Comparison of ENCODE assay signal across 14 mouse cellular contexts in the genomic region with DNA sequence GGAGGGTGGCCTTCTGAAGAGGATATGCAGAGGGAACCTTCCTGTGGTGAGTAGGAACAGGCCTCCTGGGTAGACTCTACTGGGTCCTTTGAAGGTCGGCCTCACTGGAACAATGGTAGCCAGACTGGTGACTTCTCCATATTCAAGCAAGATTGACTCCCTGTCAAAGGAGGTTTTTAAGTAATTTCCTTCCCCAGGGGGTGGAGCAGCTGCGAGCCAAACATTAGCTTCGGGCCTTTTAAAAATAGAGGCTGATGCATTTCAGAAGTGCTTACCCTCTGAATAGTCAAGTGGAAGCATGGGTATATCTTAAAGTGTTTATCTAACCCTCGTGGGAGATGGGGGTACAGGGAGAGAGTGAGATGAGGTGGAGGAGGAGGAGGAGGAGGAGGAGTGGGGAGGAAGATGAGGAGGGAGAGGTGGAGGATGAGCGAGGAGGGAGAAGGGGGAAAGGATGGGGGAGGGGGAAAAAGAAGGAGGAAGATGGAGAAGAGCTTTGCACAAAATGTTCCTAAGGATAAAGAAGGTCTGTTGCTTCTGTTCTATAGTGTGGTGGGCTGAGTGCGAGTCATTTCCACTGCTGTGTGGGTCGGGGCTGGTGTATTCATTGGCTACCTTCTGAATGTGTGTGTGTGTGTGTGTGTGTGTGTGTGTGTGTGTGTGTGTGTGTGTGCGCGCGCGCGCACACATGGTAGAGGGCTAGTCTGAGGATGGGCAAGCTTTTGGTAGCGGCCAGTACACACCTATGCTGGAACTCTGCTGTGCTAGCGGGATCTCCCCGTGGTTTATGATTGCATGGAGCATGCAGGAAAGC. TPM values are rescaled to one million over a fixed set of nuclear protein-coding genes. Genes with fewer than 3 reads are reported as not detected.
DNase-seq lines count a peak whose midpoint lies in the region; ATAC-seq and TF ChIP-seq lines count a peak whose summit lies in the region.
"Had no signal": no experiment of that assay in that cellular context is flagged by ENCODE, and none has a peak within 500 bp of the region (broad histone marks: within the 10 kb centered on the region; RNA-seq: fewer than 3 reads in every experiment).

No protein-coding gene starts in this region.

- no peaks in the 10 kb centered on the region for H3K36me3 ChIP-seq in forebrain, embryonic 12.5 days (replicated peaks)
- H3K36me3 ChIP-seq in forebrain, embryonic 11.5 days (ENCODE audit: control insufficient read depth, insufficient read depth, low read length) = no peaks in the 10 kb centered on the region
- H3K36me3 ChIP-seq in ES-Bruce4 (ENCODE audit: control insufficient read depth, insufficient read depth, low read length, poor library complexity, severe bottlenecking) = no peaks in the 10 kb centered on the region
- H3K36me3 ChIP-seq in hindbrain, embryonic 16.5 days (ENCODE audit: control insufficient read depth, insufficient read depth, low read length) = no peaks in the 10 kb centered on the region
- H3K36me3 ChIP-seq in intestine, embryonic 16.5 days (ENCODE audit: control insufficient read depth, insufficient read depth, low read length) = no peaks in the 10 kb centered on the region
- H3K36me3 ChIP-seq: limb, embryonic 15.5 days had no signal

- H3K27me3 ChIP-seq in forebrain, embryonic 12.5 days = no peaks in the 10 kb centered on the region
- no peaks in the 10 kb centered on the region for H3K27me3 ChIP-seq in forebrain, embryonic 11.5 days (ENCODE audit: control insufficient read depth, insufficient read depth, low read length)
- H3K27me3 ChIP-seq in ES-Bruce4 (ENCODE audit: control insufficient read depth, insufficient read depth, low read length, poor library complexity, severe bottlenecking) = no peaks in the 10 kb centered on the region
- H3K27me3 ChIP-seq in hindbrain, embryonic 16.5 days (replicated peaks; ENCODE audit: control insufficient read depth, insufficient read depth, low read length) = no peaks in the 10 kb centered on the region
- H3K27me3 ChIP-seq in intestine, embryonic 16.5 days (replicated peaks; ENCODE audit: control insufficient read depth, insufficient read depth, low read length) = no peaks in the 10 kb centered on the region
- H3K27me3 ChIP-seq: limb, embryonic 15.5 days had no signal

- no peak for DNase-seq in forebrain, embryonic 11.5 days (ENCODE audit: low spot score)
- no peak for DNase-seq in layer of hippocampus, adult 2 months (ENCODE audit: low spot score in 2 of 2)
- DNase-seq in layer of hippocampus, adult 11-12 months (ENCODE audit: low spot score) = no peak
- no peak for DNase-seq in adrenal gland, postnatal 14 days
- DNase-seq: cerebellum, adult 18-20 months; heart, postnatal 14 days; kidney, adult 11 months; kidney, postnatal 4 days; lung, embryonic 14.5 days had no signal

- no peak overlapping the region; the same call in 1 of the 2 replicates for H3K4me2 ChIP-seq in forebrain, embryonic 12.5 days
- H3K4me2 ChIP-seq in forebrain, embryonic 11.5 days (ENCODE audit: low read depth, low read length, severe bottlenecking) = no peak overlapping the region
- no peak overlapping the region for H3K4me2 ChIP-seq in hindbrain, embryonic 16.5 days (ENCODE audit: low read length)
- H3K4me2 ChIP-seq in intestine, embryonic 16.5 days (ENCODE audit: low read depth, low read length) = no peak overlapping the region
- H3K4me2 ChIP-seq: limb, embryonic 15.5 days; lung, embryonic 14.5 days had no signal

- H3K4me1 ChIP-seq in forebrain, embryonic 12.5 days = peaks cover 16% of the 10 kb centered on the region
- H3K4me1 ChIP-seq in forebrain, embryonic 11.5 days (replicated peaks; ENCODE audit: control insufficient read depth, insufficient read depth, low read length) = peaks cover 2% of the 10 kb centered on the region; the same call in 1 of the 2 replicates
- H3K4me1 ChIP-seq in ES-Bruce4 (ENCODE audit: control insufficient read depth, insufficient read depth, low read length) = peaks cover 7% of the 10 kb centered on the region
- H3K4me1 ChIP-seq in hindbrain, embryonic 16.5 days (ENCODE audit: control insufficient read depth, insufficient read depth, low read depth, low read length) = peaks cover 4% of the 10 kb centered on the region; the same call in 1 of the 2 replicates
- no peaks in the 10 kb centered on the region for H3K4me1 ChIP-seq in intestine, embryonic 16.5 days (ENCODE audit: control insufficient read depth, insufficient read depth, low read length)

- no peak for TF ChIP-seq CTCF in layer of hippocampus, adult 2 months (conservative IDR thresholded peaks at IDR 0.05)
- no peak for TF ChIP-seq CTCF in ES-Bruce4 (IDR thresholded peaks at IDR 0.05; ENCODE audit: low read depth, low read length)

- TF ChIP-seq POLR2A in ES-Bruce4 (IDR thresholded peaks at IDR 0.05; ENCODE audit: insufficient read depth, low read length) = no peak

- H3K4me3 ChIP-seq in forebrain, embryonic 12.5 days (replicated peaks) = no peak overlapping the region
- H3K4me3 ChIP-seq in forebrain, embryonic 11.5 days (ENCODE audit: low read depth, low read length) = no peak overlapping the region
- no peak overlapping the region for H3K4me3 ChIP-seq in layer of hippocampus, adult 2 months
- peak overlapping the region; percentile 10 for H3K4me3 ChIP-seq in ES-Bruce4 (ENCODE audit: low read depth, low read length)
- no peak overlapping the region for H3K4me3 ChIP-seq in hindbrain, embryonic 16.5 days (ENCODE audit: low read length)
- H3K4me3 ChIP-seq in intestine, embryonic 16.5 days (ENCODE audit: low read length) = no peak overlapping the region
- H3K4me3 ChIP-seq: limb, embryonic 15.5 days had no signal

- TF ChIP-seq EP300 in ES-Bruce4 (IDR thresholded peaks at IDR 0.05; ENCODE audit: insufficient read depth, low read depth, low read length) = peak; percentile 82

- H3K9ac ChIP-seq in forebrain, embryonic 12.5 days = no peak overlapping the region
- H3K9ac ChIP-seq in forebrain, embryonic 11.5 days (ENCODE audit: low read length) = no peak overlapping the region
- H3K9ac ChIP-seq in ES-Bruce4 (ENCODE audit: low read depth, poor library complexity, severe bottlenecking) = no peak overlapping the region
- no peak overlapping the region for H3K9ac ChIP-seq in hindbrain, embryonic 16.5 days (ENCODE audit: low read depth, low read length)
- no peak overlapping the region for H3K9ac ChIP-seq in intestine, embryonic 16.5 days (ENCODE audit: low read depth, low read length)
- H3K9ac ChIP-seq: limb, embryonic 15.5 days; lung, embryonic 14.5 days had no signal

- no peaks in the 10 kb centered on the region for H3K9me3 ChIP-seq in forebrain, embryonic 12.5 days
- no peaks in the 10 kb centered on the region for H3K9me3 ChIP-seq in forebrain, embryonic 11.5 days (ENCODE audit: control insufficient read depth, low read length)
- no peaks in the 10 kb centered on the region for H3K9me3 ChIP-seq in ES-Bruce4 (replicated peaks; ENCODE audit: control insufficient read depth, insufficient read depth, low read length, poor library complexity, severe bottlenecking)
- H3K9me3 ChIP-seq in hindbrain, embryonic 16.5 days (ENCODE audit: control insufficient read depth, low read length) = no peaks in the 10 kb centered on the region
- H3K9me3 ChIP-seq in intestine, embryonic 16.5 days (ENCODE audit: control insufficient read depth, low read length) = no peaks in the 10 kb centered on the region
- H3K9me3 ChIP-seq: limb, embryonic 15.5 days had no signal

- WGBS in forebrain, embryonic 12.5 days = 19% methylated on average over 15 of the region's 15 CpGs
- WGBS in forebrain, embryonic 11.5 days = 20% methylated on average over 15 of the region's 15 CpGs
- 26% methylated on average over 10 of the region's 15 CpGs for WGBS in hindbrain, embryonic 16.5 days
- 54% methylated on average over 15 of the region's 15 CpGs for WGBS in intestine, embryonic 16.5 days

- ATAC-seq in forebrain, embryonic 12.5 days (ENCODE audit: low FRiP score) = peak; percentile 46; the same call in 1 of the 2 replicates
- ATAC-seq in forebrain, embryonic 11.5 days (replicated peaks; ENCODE audit: low FRiP score) = no peak
- peak; percentile 48; the same call in 1 of the 2 replicates for ATAC-seq in hindbrain, embryonic 16.5 days
- ATAC-seq in intestine, embryonic 16.5 days = no peak

- H3K27ac ChIP-seq in forebrain, embryonic 12.5 days = no peak overlapping the region
- H3K27ac ChIP-seq in forebrain, embryonic 11.5 days (ENCODE audit: low read depth, low read length) = no peak overlapping the region
- peak overlapping the region; percentile 73 for H3K27ac ChIP-seq in layer of hippocampus, adult 2 months
- H3K27ac ChIP-seq in ES-Bruce4 (ENCODE audit: insufficient read depth, low read length) = peak overlapping the region; percentile 6
- H3K27ac ChIP-seq in hindbrain, embryonic 16.5 days (ENCODE audit: low read depth, low read length) = no peak overlapping the region
- H3K27ac ChIP-seq in intestine, embryonic 16.5 days (ENCODE audit: low read length) = no peak overlapping the region
- H3K27ac ChIP-seq: limb, embryonic 15.5 days had no signal

RNA-seq across cellular contexts. Expression of gene Dapk1, which starts 26.3 kb away (rescaled TPM):
- polyA plus RNA-seq in forebrain, embryonic 12.5 days (2016; fragmentation: Nextera tagmentation; extraction: Ambion mirVana) = 39.8 and 43.3 TPM in 2 replicates
- polyA plus RNA-seq in forebrain, embryonic 11.5 days (2014; fragmentation: Nextera tagmentation; extraction: Ambion mirVana) = 25.3 and 28.1 TPM in 2 replicates
- total RNA-seq in layer of hippocampus, adult 2 months (2021) = 100 to 1,000 TPM; 149 to 154 TPM
- polyA plus RNA-seq in ES-Bruce4 (2011; ENCODE audit: insufficient read depth, insufficient read length, low read depth, missing spikeins) = 37.8 and 40.5 TPM in 2 replicates
- 33.2 and 39.4 TPM in 2 replicates for polyA plus RNA-seq in hindbrain, embryonic 16.5 days (2015; fragmentation: Nextera tagmentation; extraction: Ambion mirVana)
- 21.9 and 26.0 TPM in 2 replicates for total RNA-seq in adrenal gland, postnatal 14 days (2021)
- polyA plus RNA-seq in intestine, embryonic 16.5 days (2015; fragmentation: Nextera tagmentation; extraction: Ambion mirVana) = 6.3 and 6.5 TPM in 2 replicates

Comparison
In these comparisons a context has a peak if more than half of its experiments do, and no peak if none do; other contexts are left out.
1. ATAC-seq: peak in forebrain, embryonic 12.5 days (single experiment) and hindbrain, embryonic 16.5 days (single experiment); none in forebrain, embryonic 11.5 days (single experiment) and intestine, embryonic 16.5 days (single experiment).
2. H3K27ac ChIP-seq: peak in layer of hippocampus, adult 2 months (single experiment) and ES-Bruce4 (single experiment); none in forebrain, embryonic 12.5 days (single experiment), forebrain, embryonic 11.5 days (single experiment), hindbrain, embryonic 16.5 days (single experiment) and intestine, embryonic 16.5 days (single experiment).